Mouse (Mus musculus): ENCODE results near the gene Myo1d. TPM values are rescaled to one million over a fixed set of nuclear protein-coding genes. Genes with fewer than 3 reads are reported as not detected.

The Myo1d gene
- polyA plus RNA-seq, 1 experiment from 2014 or later = 3.3 TPM

DNA sequence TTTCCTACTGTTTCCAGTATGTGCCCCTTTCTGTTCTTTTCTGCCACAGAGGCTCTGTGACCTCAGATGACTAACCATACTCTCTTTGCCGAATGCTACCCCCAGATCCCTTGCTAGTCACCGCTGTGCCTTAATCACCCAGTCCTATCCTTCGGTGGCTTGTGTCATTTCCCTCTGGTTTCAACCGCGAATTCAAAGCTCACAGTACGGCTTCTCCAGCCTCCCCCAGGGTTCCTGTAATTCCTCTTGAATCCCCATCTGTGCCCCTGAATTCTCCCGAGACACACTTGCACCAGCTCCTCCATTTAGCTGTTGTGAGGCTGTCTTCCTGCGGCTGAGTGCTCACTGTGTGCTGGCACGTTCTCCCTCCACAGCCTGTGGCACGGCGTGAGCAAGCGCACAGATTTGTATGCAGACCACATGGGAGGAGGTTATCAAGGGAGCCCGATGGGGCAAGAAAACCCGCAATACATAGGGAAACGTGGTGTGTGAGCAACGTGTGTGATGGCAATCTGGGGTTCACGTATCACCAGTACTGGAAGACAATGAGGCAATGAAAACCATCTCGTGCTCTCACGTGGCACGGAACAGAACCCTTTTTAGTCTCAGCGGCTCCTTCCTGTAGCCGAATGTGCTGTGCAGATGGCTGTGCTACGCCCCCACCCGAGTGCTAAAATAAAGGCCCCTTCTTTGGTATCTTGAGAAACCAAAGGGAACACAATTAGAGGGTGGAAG lies 177.0 kb downstream of the Myo1d start:
- H3K27me3 ChIP-seq (ENCODE audit: control insufficient read depth, insufficient read depth, low read length) = peaks cover 3% of the 10 kb centered on the region; the same call in 1 of the 2 replicates
- H3K36me3 ChIP-seq (ENCODE audit: control insufficient read depth, insufficient read depth, low read length) = no peaks in the 10 kb centered on the region
- 0 out of 2 replicates have a peak overlapping the region, but pooled peaks have one; percentile 14 for H3K27ac ChIP-seq (ENCODE audit: low read depth, low read length)
- H3K4me1 ChIP-seq (replicated peaks; ENCODE audit: control insufficient read depth, insufficient read depth, low read length) = peaks cover 7% of the 10 kb centered on the region; the same call in 1 of the 2 replicates
- WGBS = 3% methylated on average over 24 of the region's 24 CpGs
- H3K4me3 ChIP-seq (ENCODE audit: low read depth, low read length) = peak overlapping the region; percentile 23
- H3K9ac ChIP-seq (ENCODE audit: low read length) = peak overlapping the region; percentile 50
- peak; percentile 60 for ATAC-seq (replicated peaks; ENCODE audit: low FRiP score)
- peak; percentile 65 for DNase-seq (ENCODE audit: low spot score)
- H3K4me2 ChIP-seq (ENCODE audit: low read depth, low read length, severe bottlenecking) = peak overlapping the region; percentile 55
- H3K9me3 ChIP-seq (ENCODE audit: control insufficient read depth, low read length) = no peaks in the 10 kb centered on the region

DNA sequence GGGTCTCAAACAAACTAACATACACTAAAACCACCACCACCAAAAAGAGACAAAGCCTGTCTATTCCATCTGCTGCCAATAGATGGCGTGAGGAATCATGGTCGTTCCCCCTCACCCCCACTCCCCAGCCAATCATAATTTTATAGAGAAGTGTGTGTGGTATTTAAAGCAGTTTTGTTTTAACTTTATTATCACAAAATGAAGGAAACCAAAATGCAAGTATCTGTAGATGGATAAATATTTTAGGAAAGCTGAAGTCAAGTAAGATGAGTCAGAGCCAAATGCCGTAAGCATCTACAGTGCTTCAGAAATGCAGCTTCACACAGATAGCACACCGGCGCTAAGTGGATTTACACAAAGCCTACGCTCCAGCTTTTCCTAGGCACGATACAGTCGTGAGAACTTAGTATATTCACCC lies 177.8 kb downstream of the Myo1d start:
- H3K36me3 ChIP-seq (ENCODE audit: control insufficient read depth, insufficient read depth, low read length) = no peaks in the 10 kb centered on the region
- WGBS = 22% methylated on average over 8 of the region's 8 CpGs
- no peak overlapping the region for H3K27ac ChIP-seq (ENCODE audit: low read depth, low read length)
- ATAC-seq (replicated peaks; ENCODE audit: low FRiP score) = no peak
- peak overlapping the region; percentile 55; the same call in 1 of the 2 replicates for H3K4me2 ChIP-seq (ENCODE audit: low read depth, low read length, severe bottlenecking)
- H3K4me1 ChIP-seq (replicated peaks; ENCODE audit: control insufficient read depth, insufficient read depth, low read length) = peaks cover 7% of the 10 kb centered on the region; the same call in 1 of the 2 replicates
- H3K9me3 ChIP-seq (ENCODE audit: control insufficient read depth, low read length) = no peaks in the 10 kb centered on the region
- DNase-seq (ENCODE audit: low spot score) = no peak
- H3K27me3 ChIP-seq (ENCODE audit: control insufficient read depth, insufficient read depth, low read length) = peaks cover 3% of the 10 kb centered on the region; the same call in 1 of the 2 replicates
- no peak overlapping the region for H3K4me3 ChIP-seq (ENCODE audit: low read depth, low read length)
- H3K9ac ChIP-seq (ENCODE audit: low read length) = no peak overlapping the region; the same call in 1 of the 2 replicates

DNA sequence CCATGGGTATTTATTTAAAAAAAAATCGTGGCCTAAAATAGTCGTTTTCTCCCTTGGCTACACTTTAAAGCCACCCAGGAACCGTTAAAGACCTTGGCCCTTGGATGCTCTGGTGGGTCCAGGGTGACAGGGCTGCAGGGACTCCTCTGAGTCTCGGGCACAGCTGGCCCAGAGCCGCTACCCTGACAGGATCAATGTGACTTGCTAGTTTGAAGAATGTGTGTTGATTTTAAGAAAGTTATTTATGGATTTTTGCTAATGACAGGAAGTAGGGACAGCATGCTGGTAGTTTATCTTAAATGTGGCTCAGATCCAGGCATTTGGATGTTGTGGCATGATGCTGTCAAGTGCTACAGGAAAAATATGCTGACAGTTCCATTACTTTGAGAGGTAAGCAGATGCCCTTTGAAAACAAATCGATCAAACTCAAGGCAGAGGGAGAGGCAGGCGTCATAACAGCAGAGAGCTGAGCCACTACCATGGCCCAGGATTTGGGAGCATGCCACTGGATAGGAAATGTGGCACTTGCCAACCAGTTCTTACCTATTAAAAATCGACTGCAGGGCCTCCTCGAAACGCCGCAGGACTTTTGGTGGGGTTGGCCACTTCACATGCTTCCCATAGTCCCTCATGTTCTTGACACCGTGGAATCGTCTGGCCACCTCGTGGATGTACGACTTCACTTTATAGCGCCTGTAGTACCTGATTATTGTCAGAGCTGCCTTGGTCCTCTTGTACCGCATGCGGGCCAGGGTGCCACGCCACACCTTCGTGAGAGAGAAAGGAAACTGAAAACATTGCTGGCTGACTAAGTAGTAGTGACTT lies 178.6 kb downstream of the Myo1d start:
- Histone ChIP-seq H3K9ac (ENCODE audit: low read length) (no peak overlapping the region), H3K27ac (ENCODE audit: low read depth, low read length) (no peak overlapping the region), H3K4me3 (ENCODE audit: low read depth, low read length) (no peak overlapping the region), H3K9me3 (ENCODE audit: control insufficient read depth, low read length) (no peaks in the 10 kb centered on the region), H3K27me3 (ENCODE audit: control insufficient read depth, insufficient read depth, low read length) (peaks cover 3% of the 10 kb centered on the region; the same call in 1 of the 2 replicates), H3K4me2 (ENCODE audit: low read depth, low read length, severe bottlenecking) (no peak overlapping the region), H3K36me3 (ENCODE audit: control insufficient read depth, insufficient read depth, low read length) (no peaks in the 10 kb centered on the region), H3K4me1 (replicated peaks; ENCODE audit: control insufficient read depth, insufficient read depth, low read length) (peaks cover 7% of the 10 kb centered on the region; the same call in 1 of the 2 replicates)
- 82% methylated on average over 20 of the region's 20 CpGs for WGBS
- ATAC-seq (replicated peaks; ENCODE audit: low FRiP score) (no peak), DNase-seq (ENCODE audit: low spot score) (no peak)

DNA sequence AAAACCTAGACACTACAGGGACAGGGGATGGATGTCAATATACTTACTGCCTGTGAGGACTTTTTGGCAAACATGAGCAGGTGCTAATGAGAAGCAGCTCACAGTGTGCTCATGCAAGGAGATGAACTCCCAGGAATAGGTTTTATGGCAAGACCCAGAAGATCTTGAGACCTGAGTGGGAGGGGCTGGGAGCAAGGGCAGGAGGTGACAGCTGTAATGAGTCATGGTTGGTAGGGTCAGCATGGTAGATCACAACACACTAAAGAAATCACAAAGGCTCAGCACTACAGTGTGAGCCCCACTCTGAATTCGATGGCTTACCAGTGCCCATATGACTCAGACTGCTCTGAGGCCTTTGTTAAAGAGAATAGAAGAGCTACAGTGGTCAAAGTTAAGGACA lies 184.3 kb downstream of the Myo1d start:
- WGBS = 81% methylated on average over 1 of the region's 1 CpGs
- no peaks in the 10 kb centered on the region; the same call in 1 of the 2 replicates for H3K9me3 ChIP-seq (ENCODE audit: control insufficient read depth, low read length)
- no peak overlapping the region for H3K9ac ChIP-seq (ENCODE audit: low read length)
- H3K27ac ChIP-seq (ENCODE audit: low read depth, low read length) = no peak overlapping the region
- DNase-seq (ENCODE audit: low spot score) = no peak
- H3K4me3 ChIP-seq (ENCODE audit: low read depth, low read length) = no peak overlapping the region
- no peaks in the 10 kb centered on the region for H3K27me3 ChIP-seq (ENCODE audit: control insufficient read depth, insufficient read depth, low read length)
- H3K4me2 ChIP-seq (ENCODE audit: low read depth, low read length, severe bottlenecking) = no peak overlapping the region
- no peaks in the 10 kb centered on the region for H3K36me3 ChIP-seq (ENCODE audit: control insufficient read depth, insufficient read depth, low read length)
- ATAC-seq (replicated peaks; ENCODE audit: low FRiP score) = no peak
- no peaks in the 10 kb centered on the region for H3K4me1 ChIP-seq (replicated peaks; ENCODE audit: control insufficient read depth, insufficient read depth, low read length)

DNA sequence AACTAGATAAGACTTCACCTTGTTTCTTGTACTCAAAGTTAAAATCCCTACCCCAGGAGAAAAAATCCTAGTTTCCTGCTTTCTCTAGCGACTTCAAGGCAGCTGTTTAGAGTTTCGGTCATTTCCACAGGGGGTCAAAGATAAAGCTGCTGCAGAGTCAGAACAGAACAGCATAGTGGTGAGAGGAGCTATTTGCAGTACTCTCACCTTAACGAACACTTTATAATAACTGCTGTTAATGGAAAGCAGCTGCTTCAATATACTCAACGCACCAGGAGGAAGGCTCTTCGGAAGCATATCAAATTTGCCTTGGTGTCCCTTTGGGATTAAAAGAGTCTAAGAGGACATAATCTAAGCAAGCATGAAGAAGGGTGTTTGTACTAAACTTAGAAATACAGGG lies 190.4 kb downstream of the Myo1d start:
- Histone ChIP-seq H3K4me2 (ENCODE audit: low read depth, low read length, severe bottlenecking) (no peak overlapping the region), H3K9ac (ENCODE audit: low read length) (no peak overlapping the region), H3K4me3 (ENCODE audit: low read depth, low read length) (no peak overlapping the region), H3K27me3 (ENCODE audit: control insufficient read depth, insufficient read depth, low read length) (no peaks in the 10 kb centered on the region), H3K36me3 (ENCODE audit: control insufficient read depth, insufficient read depth, low read length) (no peaks in the 10 kb centered on the region), H3K4me1 (replicated peaks; ENCODE audit: control insufficient read depth, insufficient read depth, low read length) (no peaks in the 10 kb centered on the region), H3K27ac (ENCODE audit: low read depth, low read length) (no peak overlapping the region), H3K9me3 (ENCODE audit: control insufficient read depth, low read length) (no peaks in the 10 kb centered on the region; the same call in 1 of the 2 replicates)
- DNase-seq (ENCODE audit: low spot score) (no peak), ATAC-seq (replicated peaks; ENCODE audit: low FRiP score) (no peak)
- 59% methylated on average over 5 of the region's 5 CpGs for WGBS

DNA sequence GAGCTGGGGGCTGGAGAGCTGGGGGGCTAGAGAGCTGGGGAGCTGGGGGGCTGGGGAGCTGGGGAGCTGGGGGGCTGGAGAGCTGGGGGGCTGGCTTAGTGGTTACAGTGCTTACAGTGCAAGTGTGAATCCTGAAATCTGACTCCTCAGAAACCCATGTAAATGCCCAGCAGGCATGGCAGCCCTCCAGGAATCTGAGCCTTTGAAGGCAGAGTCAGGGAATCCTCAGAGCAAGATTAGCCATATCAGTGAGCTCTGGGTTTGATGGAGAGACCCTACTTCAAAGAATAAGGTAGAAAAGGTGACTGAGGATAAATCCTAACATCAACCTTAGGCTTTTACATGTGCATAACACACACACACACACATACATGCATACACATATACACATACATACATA lies 194.1 kb downstream of the Myo1d start:
- Histone ChIP-seq H3K36me3 (ENCODE audit: control insufficient read depth, insufficient read depth, low read length) (no peaks in the 10 kb centered on the region), H3K4me1 (replicated peaks; ENCODE audit: control insufficient read depth, insufficient read depth, low read length) (no peaks in the 10 kb centered on the region), H3K9ac (ENCODE audit: low read length) (no peak overlapping the region), H3K4me2 (ENCODE audit: low read depth, low read length, severe bottlenecking) (no peak overlapping the region), H3K27me3 (ENCODE audit: control insufficient read depth, insufficient read depth, low read length) (peaks cover 5% of the 10 kb centered on the region), H3K4me3 (ENCODE audit: low read depth, low read length) (no peak overlapping the region), H3K27ac (ENCODE audit: low read depth, low read length) (no peak overlapping the region), H3K9me3 (ENCODE audit: control insufficient read depth, low read length) (no peaks in the 10 kb centered on the region)
- ATAC-seq (replicated peaks; ENCODE audit: low FRiP score) = no peak
- no peak for DNase-seq (ENCODE audit: low spot score)

DNA sequence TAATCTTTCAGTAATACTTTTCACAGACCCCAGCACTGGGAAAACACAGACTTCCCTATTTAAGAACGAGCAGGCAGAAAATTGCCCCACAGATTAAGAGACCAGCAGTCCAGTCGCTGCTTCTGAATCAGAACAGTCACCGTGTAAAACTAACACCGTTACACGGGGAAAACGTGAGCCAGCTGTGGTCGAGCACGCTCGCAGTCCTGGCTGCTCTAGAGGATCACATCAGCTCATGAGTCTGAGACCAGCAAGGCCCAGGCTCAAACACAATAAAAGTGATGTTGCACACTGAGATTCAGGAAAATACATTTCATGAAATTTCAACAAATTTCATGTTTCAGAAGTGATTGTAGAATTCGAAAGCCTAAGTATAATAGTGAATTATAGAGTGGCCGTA lies 194.6 kb downstream of the Myo1d start:
- 41% methylated on average over 11 of the region's 11 CpGs for WGBS
- Histone ChIP-seq H3K4me3 (ENCODE audit: low read depth, low read length) (no peak overlapping the region), H3K4me2 (ENCODE audit: low read depth, low read length, severe bottlenecking) (no peak overlapping the region), H3K36me3 (ENCODE audit: control insufficient read depth, insufficient read depth, low read length) (no peaks in the 10 kb centered on the region), H3K9me3 (ENCODE audit: control insufficient read depth, low read length) (no peaks in the 10 kb centered on the region), H3K27ac (ENCODE audit: low read depth, low read length) (no peak overlapping the region), H3K9ac (ENCODE audit: low read length) (no peak overlapping the region), H3K4me1 (replicated peaks; ENCODE audit: control insufficient read depth, insufficient read depth, low read length) (no peaks in the 10 kb centered on the region), H3K27me3 (ENCODE audit: control insufficient read depth, insufficient read depth, low read length) (peaks cover 7% of the 10 kb centered on the region)
- no peak for DNase-seq (ENCODE audit: low spot score)
- no peak for ATAC-seq (replicated peaks; ENCODE audit: low FRiP score)

DNA sequence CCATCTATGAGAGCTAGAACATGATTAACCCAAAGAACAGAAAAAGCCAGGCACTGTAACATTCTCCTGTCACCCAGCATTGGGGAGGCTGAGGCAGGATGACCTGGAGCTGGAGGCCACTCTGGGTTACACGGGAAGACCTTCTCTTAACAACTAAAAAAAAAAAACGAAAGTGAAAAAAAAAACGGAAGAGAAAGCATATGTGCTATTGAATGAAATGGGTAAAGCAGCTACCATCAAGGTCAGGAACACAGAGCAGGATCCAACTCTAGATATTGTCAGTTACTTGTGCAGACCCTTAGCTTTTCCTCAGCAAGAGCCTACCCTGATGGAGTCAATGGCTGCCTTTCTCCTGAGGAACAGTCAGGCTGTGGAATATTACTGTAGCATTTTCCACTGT lies 199.3 kb downstream of the Myo1d start:
- Histone ChIP-seq H3K27me3 (ENCODE audit: control insufficient read depth, insufficient read depth, low read length) (peaks cover 12% of the 10 kb centered on the region), H3K9ac (ENCODE audit: low read length) (no peak overlapping the region), H3K4me1 (replicated peaks; ENCODE audit: control insufficient read depth, insufficient read depth, low read length) (peaks cover 3% of the 10 kb centered on the region; the same call in 1 of the 2 replicates), H3K27ac (ENCODE audit: low read depth, low read length) (no peak overlapping the region), H3K4me3 (ENCODE audit: low read depth, low read length) (no peak overlapping the region), H3K4me2 (ENCODE audit: low read depth, low read length, severe bottlenecking) (no peak overlapping the region), H3K36me3 (ENCODE audit: control insufficient read depth, insufficient read depth, low read length) (no peaks in the 10 kb centered on the region), H3K9me3 (ENCODE audit: control insufficient read depth, low read length) (no peaks in the 10 kb centered on the region)
- DNase-seq (ENCODE audit: low spot score) = no peak
- 91% methylated on average over 3 of the region's 3 CpGs for whole genome bisulfite sequencing
- no peak for ATAC-seq (replicated peaks; ENCODE audit: low FRiP score)
